Mouse (Mus musculus): ENCODE measurements at regions not wholly inside any gene's neighbourhood (a gene's known extent, or its start where the extent isn't known, plus 50 kb on each side); places are given as distances from the start of the nearest gene placed in this dataset.
"Not testable (repeated sequence)": the region's sequence is repeated elsewhere in the genome, so short reads cannot be mapped to it uniquely, and the experiment has no call there.

GRCm38 (mm10) chrX:129546016-129546415, 203.5 kb upstream of the Diaph2 start:
- no peak for DNase-seq (ENCODE audit: low read depth, low spot score)

DNA sequence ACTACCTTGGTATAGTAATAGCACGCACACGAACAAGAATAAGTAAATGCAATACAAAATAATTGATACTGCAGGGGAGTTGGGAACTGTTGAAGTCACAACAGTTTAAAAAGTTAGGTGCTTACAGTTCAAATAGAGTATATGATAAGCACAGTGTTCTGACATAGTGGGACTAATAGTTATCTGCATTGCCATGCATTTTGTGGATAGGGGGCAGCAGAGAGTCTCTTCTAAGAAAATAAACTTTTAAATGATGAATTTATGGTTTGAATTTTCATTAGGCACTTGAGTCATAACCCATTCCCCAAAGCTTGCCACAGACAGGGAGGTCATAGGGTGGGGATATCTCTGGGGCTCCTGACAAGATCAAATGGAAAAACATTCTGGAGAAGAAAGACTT, 201.9 kb upstream of the Diaph2 start:
- DNase-seq (ENCODE audit: low read depth, low spot score), result no peak

DNA sequence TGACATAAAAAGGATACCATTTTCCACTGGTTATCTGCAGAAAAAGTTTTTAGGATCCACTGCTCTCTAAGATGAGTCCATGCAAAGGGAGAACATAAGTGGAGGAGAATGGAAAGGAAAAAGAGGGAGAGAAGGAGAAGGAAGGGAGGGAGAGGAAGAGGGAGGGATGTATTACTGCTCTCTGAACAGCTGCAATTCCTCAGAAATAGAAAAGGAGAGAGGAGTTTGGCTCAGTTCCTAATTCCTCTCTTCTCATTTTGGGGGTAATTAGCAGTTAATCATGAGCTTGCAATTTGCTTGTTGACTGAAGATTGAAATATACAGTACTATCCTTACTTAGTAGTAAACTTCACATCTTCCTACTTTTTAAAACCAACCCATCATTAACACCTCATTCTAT, 193.5 kb upstream of the Diaph2 start:
- DNase-seq (ENCODE audit: low read depth, low spot score), result no peak

- no peak for DNase-seq (ENCODE audit: low read depth, low spot score)
Measured at GRCm38 (mm10) chrX:129599491-129599890, 150.1 kb upstream of the Diaph2 start.

- DNase-seq (ENCODE audit: low read depth, low spot score), result no peak
Measured at GRCm38 (mm10) chrX:129607842-129608241, 141.7 kb upstream of the Diaph2 start.

DNA sequence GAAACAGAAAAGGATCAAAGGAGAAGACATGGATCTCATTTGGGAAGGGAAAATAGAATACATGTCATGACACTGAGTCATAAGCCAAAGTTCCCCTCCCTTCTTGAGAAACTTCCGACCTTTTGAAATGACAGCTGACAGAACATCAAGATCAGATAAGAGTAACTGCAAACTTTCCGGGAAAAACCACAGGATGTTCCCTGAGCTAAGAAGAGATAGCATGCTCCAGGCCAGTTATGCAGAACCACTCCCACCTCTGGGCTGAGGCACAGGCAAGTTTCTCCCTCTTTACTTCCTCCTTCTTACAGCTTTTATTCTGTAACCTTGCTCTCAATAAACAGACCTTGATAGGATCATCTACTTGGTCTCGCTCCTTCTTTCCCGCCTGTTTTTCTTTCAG, 138.0 kb upstream of the Diaph2 start:
- DNase-seq (ENCODE audit: low read depth, low spot score), result not testable (repeated sequence)

GRCm38 (mm10) chrX:129637016-129637415, 112.5 kb upstream of the Diaph2 start:
- DNase-seq (ENCODE audit: low read depth, low spot score), result no peak

DNA sequence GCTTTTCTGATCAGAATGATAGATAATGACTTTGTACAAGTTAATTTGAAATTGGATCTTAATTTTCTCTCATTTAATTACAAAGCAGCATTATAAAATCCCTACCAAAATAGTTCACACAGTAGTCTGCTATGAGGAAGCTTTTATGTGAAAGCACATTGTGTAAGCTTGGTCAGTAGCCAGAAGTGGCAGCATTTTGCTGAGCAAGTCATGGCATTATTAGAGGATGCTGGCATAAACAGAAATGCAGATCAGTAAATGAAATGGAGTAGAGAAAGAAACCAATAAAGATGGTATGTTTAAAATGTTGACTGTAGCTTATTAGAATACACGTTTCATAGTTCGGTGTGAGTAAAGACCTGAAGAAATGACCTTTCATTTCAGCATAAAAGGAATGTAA, 104.4 kb upstream of the Diaph2 start:
- no peak for DNase-seq (ENCODE audit: low read depth, low spot score)

DNA sequence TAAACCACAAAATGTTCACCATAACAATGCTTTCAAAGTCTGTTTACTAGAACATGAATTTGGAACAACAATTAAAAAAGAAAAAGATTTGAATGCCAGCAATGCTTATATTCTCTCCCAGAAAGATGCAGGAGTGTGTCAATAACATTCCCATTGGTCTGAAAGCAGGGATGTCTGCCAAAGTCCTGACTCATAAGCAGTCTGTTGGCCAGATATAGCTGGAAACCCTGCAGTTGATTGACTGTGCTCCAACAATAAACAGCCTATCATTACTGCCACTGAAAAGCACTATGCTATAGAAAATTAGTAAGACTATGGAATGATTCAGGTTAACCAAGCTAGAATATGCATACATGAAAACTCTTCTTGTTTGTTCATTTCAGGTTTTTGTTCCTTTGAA, 92.6 kb upstream of the Diaph2 start:
- no peak for DNase-seq (ENCODE audit: low read depth, low spot score)

- peak; percentile 11 for DNase-seq (ENCODE audit: low read depth, low spot score)
Measured at GRCm38 (mm10) chrX:129690677-129691076, 58.9 kb upstream of the Diaph2 start.

Measured in ES-CJ7 (cell line).